Mouse (Mus musculus) liver, embryonic 14.5 days (tissue): ENCODE data around the gene Acvrl1.

Experiments
- CTCF ChIP-seq: IDR thresholded peaks from 2 replicates; pipeline ENCODE4 v1.5.1; 2016; ENCODE audit warnings: antibody characterized with exemption, low read depth, control low read depth
- EP300 ChIP-seq: IDR thresholded peaks from 2 replicates; pipeline ENCODE4 v1.6.1; 2016; ENCODE audit warnings: antibody characterized with exemption, low read depth

DNA sequence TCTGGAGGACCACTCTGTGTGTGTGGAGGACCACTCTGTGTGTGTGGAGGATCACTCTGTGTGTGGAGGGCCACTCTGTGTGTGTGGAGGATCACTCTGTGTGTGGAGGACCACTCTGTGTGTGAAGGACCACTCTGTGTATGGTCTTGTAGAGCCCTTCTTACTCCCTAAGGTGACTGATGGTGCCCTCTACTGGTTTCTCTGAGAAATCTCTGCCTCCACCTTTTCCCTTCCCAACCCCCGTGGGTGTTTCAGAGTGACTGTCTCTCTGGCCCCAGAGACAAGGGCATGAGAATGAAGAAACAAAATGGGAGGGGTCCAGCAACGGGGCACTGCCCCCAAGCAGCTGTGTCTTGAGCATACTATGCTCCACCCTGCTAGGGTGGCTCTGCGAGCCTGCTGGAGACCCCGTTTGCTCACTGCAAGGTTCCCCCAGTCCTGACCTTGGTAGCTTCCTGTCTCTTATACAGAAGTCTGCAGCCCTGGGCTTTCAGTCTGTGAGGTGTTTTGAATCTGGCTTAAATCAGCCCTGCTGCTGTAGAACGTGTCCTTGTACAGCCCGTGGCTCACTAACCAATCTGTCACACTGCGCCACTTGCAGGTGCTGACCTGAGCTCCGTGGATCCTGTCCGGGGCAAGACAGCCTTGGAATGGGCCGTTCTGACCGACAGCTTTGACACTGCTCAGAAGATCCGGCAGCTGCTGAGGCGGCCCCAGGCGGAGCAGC, 9.8 kb upstream of the Acvrl1 start:
- peak; percentile 46 for TF ChIP-seq CTCF
- no peak for TF ChIP-seq EP300
